Mouse (Mus musculus): ENCODE measurements at regions not wholly inside any gene's neighbourhood (a gene's known extent, or its start where the extent isn't known, plus 50 kb on each side); places are given as distances from the start of the nearest gene placed in this dataset.

- Histone ChIP-seq H3K4me1 (replicated peaks; ENCODE audit: control insufficient read depth, insufficient read depth, low read length) (no peaks in the 10 kb centered on the region), H3K9me3 (ENCODE audit: control insufficient read depth, low read length) (no peaks in the 10 kb centered on the region), H3K9ac (ENCODE audit: low read length) (no peak overlapping the region), H3K4me2 (ENCODE audit: low read length) (no peak overlapping the region), H3K36me3 (ENCODE audit: control insufficient read depth, insufficient read depth, low read length) (no peaks in the 10 kb centered on the region), H3K27me3 (replicated peaks; ENCODE audit: control insufficient read depth, insufficient read depth, low read length) (no peaks in the 10 kb centered on the region), H3K4me3 (ENCODE audit: low read depth, low read length) (no peak overlapping the region), H3K27ac (ENCODE audit: low read depth) (no peak overlapping the region)
- no peak for ATAC-seq (replicated peaks; ENCODE audit: low FRiP score, low TSS enrichment, low read depth)
- no peak for DNase-seq (ENCODE audit: low spot score)
- 93% methylated on average over 4 of the region's 4 CpGs for WGBS
Observed at GRCm38 (mm10) chr14:61784609-61785008, 177.4 kb downstream of the Kcnrg start.

GRCm38 (mm10) chr14:61786031-61786430 lies 178.8 kb downstream of the Kcnrg start:
- no peak overlapping the region for H3K4me2 ChIP-seq (ENCODE audit: low read length)
- H3K36me3 ChIP-seq (ENCODE audit: control insufficient read depth, insufficient read depth, low read length): no peaks in the 10 kb centered on the region
- no peaks in the 10 kb centered on the region for H3K9me3 ChIP-seq (ENCODE audit: control insufficient read depth, low read length)
- H3K27ac ChIP-seq (ENCODE audit: low read depth): no peak overlapping the region
- ATAC-seq (replicated peaks; ENCODE audit: low FRiP score, low TSS enrichment, low read depth): no peak
- no peaks in the 10 kb centered on the region for H3K4me1 ChIP-seq (replicated peaks; ENCODE audit: control insufficient read depth, insufficient read depth, low read length)
- no peak overlapping the region for H3K9ac ChIP-seq (ENCODE audit: low read length)
- no peak overlapping the region for H3K4me3 ChIP-seq (ENCODE audit: low read depth, low read length)
- no peak for DNase-seq (ENCODE audit: low spot score)
- H3K27me3 ChIP-seq (replicated peaks; ENCODE audit: control insufficient read depth, insufficient read depth, low read length): no peaks in the 10 kb centered on the region

GRCm38 (mm10) chr14:61787746-61788145 lies 180.5 kb downstream of the Kcnrg start:
- H3K9me3 ChIP-seq (ENCODE audit: control insufficient read depth, low read length): no peaks in the 10 kb centered on the region
- no peaks in the 10 kb centered on the region for H3K27me3 ChIP-seq (replicated peaks; ENCODE audit: control insufficient read depth, insufficient read depth, low read length)
- H3K36me3 ChIP-seq (ENCODE audit: control insufficient read depth, insufficient read depth, low read length): no peaks in the 10 kb centered on the region
- H3K27ac ChIP-seq (ENCODE audit: low read depth): no peak overlapping the region
- 75% methylated on average over 4 of the region's 4 CpGs for WGBS
- H3K4me2 ChIP-seq (ENCODE audit: low read length): no peak overlapping the region
- H3K4me1 ChIP-seq (replicated peaks; ENCODE audit: control insufficient read depth, insufficient read depth, low read length): no peaks in the 10 kb centered on the region
- H3K4me3 ChIP-seq (ENCODE audit: low read depth, low read length): no peak overlapping the region
- ATAC-seq (replicated peaks; ENCODE audit: low FRiP score, low TSS enrichment, low read depth): no peak
- DNase-seq (ENCODE audit: low spot score): no peak
- no peak overlapping the region for H3K9ac ChIP-seq (ENCODE audit: low read length)

- ATAC-seq (replicated peaks; ENCODE audit: low FRiP score, low TSS enrichment, low read depth) (no peak), DNase-seq (ENCODE audit: low spot score) (no peak)
- Histone ChIP-seq H3K9me3 (ENCODE audit: control insufficient read depth, low read length) (no peaks in the 10 kb centered on the region), H3K4me3 (ENCODE audit: low read depth, low read length) (no peak overlapping the region), H3K27ac (ENCODE audit: low read depth) (no peak overlapping the region), H3K9ac (ENCODE audit: low read length) (no peak overlapping the region), H3K36me3 (ENCODE audit: control insufficient read depth, insufficient read depth, low read length) (no peaks in the 10 kb centered on the region), H3K4me1 (replicated peaks; ENCODE audit: control insufficient read depth, insufficient read depth, low read length) (no peaks in the 10 kb centered on the region), H3K4me2 (ENCODE audit: low read length) (no peak overlapping the region), H3K27me3 (replicated peaks; ENCODE audit: control insufficient read depth, insufficient read depth, low read length) (no peaks in the 10 kb centered on the region)
- 84% methylated on average over 20 of the region's 20 CpGs for WGBS
Observed at GRCm38 (mm10) chr14:61788998-61789790, 181.9 kb downstream of the Kcnrg start.

GRCm38 (mm10) chr14:61795976-61796645 lies 188.9 kb downstream of the Kcnrg start:
- no peak overlapping the region for H3K4me3 ChIP-seq (ENCODE audit: low read depth, low read length)
- no peaks in the 10 kb centered on the region for H3K36me3 ChIP-seq (ENCODE audit: control insufficient read depth, insufficient read depth, low read length)
- no peaks in the 10 kb centered on the region for H3K9me3 ChIP-seq (ENCODE audit: control insufficient read depth, low read length)
- H3K4me1 ChIP-seq (replicated peaks; ENCODE audit: control insufficient read depth, insufficient read depth, low read length): no peaks in the 10 kb centered on the region
- DNase-seq (ENCODE audit: low spot score) (no peak), ATAC-seq (replicated peaks; ENCODE audit: low FRiP score, low TSS enrichment, low read depth) (no peak)
- H3K4me2 ChIP-seq (ENCODE audit: low read length): no peak overlapping the region
- no peak overlapping the region for H3K9ac ChIP-seq (ENCODE audit: low read length)
- no peak overlapping the region for H3K27ac ChIP-seq (ENCODE audit: low read depth)
- WGBS: 81% methylated on average over 7 of the region's 7 CpGs
- no peaks in the 10 kb centered on the region for H3K27me3 ChIP-seq (replicated peaks; ENCODE audit: control insufficient read depth, insufficient read depth, low read length)

GRCm38 (mm10) chr14:61796671-61797070 lies 189.4 kb downstream of the Kcnrg start:
- no peak for DNase-seq (ENCODE audit: low spot score)

GRCm38 (mm10) chr14:61803421-61803925 lies 196.2 kb downstream of the Kcnrg start:
- 50% methylated on average over 1 of the region's 1 CpGs for WGBS
- DNase-seq (ENCODE audit: low spot score): no peak
- H3K9me3 ChIP-seq (ENCODE audit: control insufficient read depth, low read length): no peaks in the 10 kb centered on the region
- no peaks in the 10 kb centered on the region for H3K4me1 ChIP-seq (replicated peaks; ENCODE audit: control insufficient read depth, insufficient read depth, low read length)
- no peak overlapping the region for H3K4me2 ChIP-seq (ENCODE audit: low read length)
- H3K36me3 ChIP-seq (ENCODE audit: control insufficient read depth, insufficient read depth, low read length): no peaks in the 10 kb centered on the region
- no peaks in the 10 kb centered on the region for H3K27me3 ChIP-seq (replicated peaks; ENCODE audit: control insufficient read depth, insufficient read depth, low read length)
- H3K9ac ChIP-seq (ENCODE audit: low read length): no peak overlapping the region
- no peak overlapping the region for H3K27ac ChIP-seq (ENCODE audit: low read depth)
- no peak overlapping the region for H3K4me3 ChIP-seq (ENCODE audit: low read depth, low read length)
- no peak for ATAC-seq (replicated peaks; ENCODE audit: low FRiP score, low TSS enrichment, low read depth)

More at GRCm38 (mm10) chr14:61796671-61797070, 189.4 kb downstream of the Kcnrg start:
- Histone ChIP-seq H3K4me3 (ENCODE audit: low read depth, low read length) (no peak overlapping the region), H3K9me3 (ENCODE audit: control insufficient read depth, low read length) (no peaks in the 10 kb centered on the region), H3K4me2 (ENCODE audit: low read length) (no peak overlapping the region), H3K4me1 (replicated peaks; ENCODE audit: control insufficient read depth, insufficient read depth, low read length) (no peaks in the 10 kb centered on the region), H3K27ac (ENCODE audit: low read depth) (no peak overlapping the region), H3K27me3 (replicated peaks; ENCODE audit: control insufficient read depth, insufficient read depth, low read length) (no peaks in the 10 kb centered on the region), H3K9ac (ENCODE audit: low read length) (no peak overlapping the region), H3K36me3 (ENCODE audit: control insufficient read depth, insufficient read depth, low read length) (no peaks in the 10 kb centered on the region)
- WGBS: 90% methylated on average over 7 of the region's 7 CpGs
- ATAC-seq (replicated peaks; ENCODE audit: low FRiP score, low TSS enrichment, low read depth): no peak

GRCm38 (mm10) chr14:61805433-61805832 lies 198.2 kb downstream of the Kcnrg start:
- ATAC-seq (replicated peaks; ENCODE audit: low FRiP score, low TSS enrichment, low read depth) (no peak), DNase-seq (ENCODE audit: low spot score) (no peak)
- H3K36me3 ChIP-seq (ENCODE audit: control insufficient read depth, insufficient read depth, low read length): no peaks in the 10 kb centered on the region
- H3K4me3 ChIP-seq (ENCODE audit: low read depth, low read length): no peak overlapping the region
- H3K9ac ChIP-seq (ENCODE audit: low read length): no peak overlapping the region
- no peak overlapping the region for H3K27ac ChIP-seq (ENCODE audit: low read depth)
- H3K9me3 ChIP-seq (ENCODE audit: control insufficient read depth, low read length): no peaks in the 10 kb centered on the region
- H3K27me3 ChIP-seq (replicated peaks; ENCODE audit: control insufficient read depth, insufficient read depth, low read length): no peaks in the 10 kb centered on the region
- H3K4me2 ChIP-seq (ENCODE audit: low read length): no peak overlapping the region
- peaks cover 10% of the 10 kb centered on the region for H3K4me1 ChIP-seq (replicated peaks; ENCODE audit: control insufficient read depth, insufficient read depth, low read length)
- 78% methylated on average over 2 of the region's 2 CpGs for WGBS

All from intestine, embryonic 14.5 days (tissue).